Mouse (Mus musculus) MEL (cell line): Measurements from ENCODE around the gene Slco3a1. TPM values are rescaled to one million over a fixed set of nuclear protein-coding genes. Genes with fewer than 3 reads are reported as not detected.

Source experiments
- DNase-seq: peaks from one replicate; pipeline ENCODE4 v3.0.0; 2011; ENCODE audit warnings: low read depth, low spot score
- H3K27ac ChIP-seq: 2 replicates; pipeline ENCODE4 v1.5.1; 2012; ENCODE audit warnings: low read depth, mild to moderate bottlenecking, control low read depth, low read length, moderate library complexity; ENCODE audit not compliant: control insufficient read depth
- H3K27me3 ChIP-seq, 2 experiments: fragments of 150-350 bp in 1 of 2; sonication (generic) in 1 of 2; 2 replicates each; pipeline ENCODE4 v1.6.1; 2012; ENCODE audit warnings: low read length in 2 of 2, mild to moderate bottlenecking in 2 of 2, improper control_type of control experiment in 1 of 2, moderate library complexity in 1 of 2; ENCODE audit not compliant: insufficient read depth in 2 of 2, control insufficient read depth in 1 of 2
- H3K36me3 ChIP-seq, 2 experiments: 2 replicates each; pipeline ENCODE4 v1.6.1; 2012 to 2014; ENCODE audit warnings: low read length in 2 of 2, improper control_type of control experiment in 1 of 2, inconsistent platforms in 1 of 2, mild to moderate bottlenecking in 1 of 2; ENCODE audit not compliant: insufficient read depth in 2 of 2, control insufficient read depth in 1 of 2
- H3K4me1 ChIP-seq, 2 experiments: fragments of 150-350 bp in 1 of 2; sonication (generic) in 1 of 2; 2 replicates each; pipeline ENCODE4 v1.6.1; 2012; ENCODE audit warnings: low read length in 2 of 2, improper control_type of control experiment in 1 of 2, mild to moderate bottlenecking in 1 of 2; ENCODE audit not compliant: insufficient read depth in 2 of 2, control insufficient read depth in 1 of 2
- H3K4me3 ChIP-seq, 2 experiments: fragments of 150-350 bp in 1 of 2; sonication (generic) in 1 of 2; 2 replicates each; pipeline ENCODE4 v1.5.1; 2012; ENCODE audit warnings: low read depth in 2 of 2, low read length in 2 of 2, mild to moderate bottlenecking in 2 of 2, moderate library complexity in 2 of 2, control low read depth in 1 of 2, improper control_type of control experiment in 1 of 2; ENCODE audit not compliant: control insufficient read depth in 1 of 2, insufficient read depth in 1 of 2
- H3K79me2 ChIP-seq: 2 replicates; pipeline ENCODE4 v1.6.1; 2012; ENCODE audit warnings: mild to moderate bottlenecking, low read length, moderate library complexity; ENCODE audit not compliant: control insufficient read depth, poor library complexity, insufficient read depth
- H3K9ac ChIP-seq: 2 replicates; pipeline ENCODE4 v1.6.1; 2012; ENCODE audit warnings: low read depth, mild to moderate bottlenecking, control low read depth, low read length, moderate library complexity; ENCODE audit not compliant: control insufficient read depth, poor library complexity, severe bottlenecking
- H3K9me3 ChIP-seq: fragments of 150-350 bp; sonication (generic); replicated peaks from 2 replicates; pipeline ENCODE4 v1.6.1; 2012; ENCODE audit warnings: mild to moderate bottlenecking, low read length, improper control_type of control experiment, moderate library complexity; ENCODE audit not compliant: insufficient read depth
- CHD1 ChIP-seq: IDR thresholded peaks from 2 replicates; pipeline ENCODE4 v1.6.1; 2012; ENCODE audit warnings: low read depth, mild to moderate bottlenecking, inconsistent platforms, low read length, improper control_type of control experiment
- E2F4 ChIP-seq: IDR thresholded peaks from 2 replicates; pipeline ENCODE4 v1.6.1; 2011; ENCODE audit warnings: low read depth, low read length, improper control_type of control experiment, borderline replicate concordance
- EP300 ChIP-seq, 2 experiments: IDR thresholded peaks; 2 replicates each; pipeline ENCODE4 v1.6.1; 2011; ENCODE audit warnings: improper control_type of control experiment in 2 of 2, low read length in 2 of 2, low read depth in 1 of 2, mild to moderate bottlenecking in 1 of 2
- ETS1 ChIP-seq: IDR thresholded peaks from 2 replicates; pipeline ENCODE4 v1.6.1; 2012; ENCODE audit warnings: low read depth, mild to moderate bottlenecking, inconsistent platforms, low read length, improper control_type of control experiment, moderate library complexity
- GABPA ChIP-seq: IDR thresholded peaks from 2 replicates; pipeline ENCODE4 v1.6.1; 2012; ENCODE audit warnings: low read depth, mild to moderate bottlenecking, inconsistent platforms, low read length, improper control_type of control experiment, moderate library complexity
- HCFC1 ChIP-seq: IDR thresholded peaks from 2 replicates; pipeline ENCODE4 v1.6.1; 2012; ENCODE audit warnings: low read depth, mild to moderate bottlenecking, inconsistent platforms, low read length, improper control_type of control experiment, moderate library complexity
- JUND ChIP-seq: IDR thresholded peaks from 2 replicates; pipeline ENCODE4 v1.6.1; 2011; ENCODE audit warnings: low read depth, mild to moderate bottlenecking, improper control_type of control experiment, low read length
- MEF2A ChIP-seq: IDR thresholded peaks from 2 replicates; pipeline ENCODE4 v1.6.1; 2014; ENCODE audit warnings: low read depth, mild to moderate bottlenecking, inconsistent platforms, low read length, improper control_type of control experiment; ENCODE audit not compliant: poor library complexity, insufficient replicate concordance, severe bottlenecking; ENCODE audit errors: extremely low read depth
- MYB ChIP-seq: IDR thresholded peaks from 2 replicates; pipeline ENCODE4 v1.6.1; 2011; ENCODE audit warnings: mild to moderate bottlenecking, low read depth, low read length, improper control_type of control experiment
- NELFE ChIP-seq: IDR thresholded peaks from 2 replicates; pipeline ENCODE4 v1.6.1; 2011; ENCODE audit warnings: low read depth, low read length, improper control_type of control experiment
- POLR2AphosphoS2 ChIP-seq: IDR thresholded peaks from 2 replicates; pipeline ENCODE4 v1.6.1; 2011; ENCODE audit warnings: low read length, improper control_type of control experiment
- RAD21 ChIP-seq: IDR thresholded peaks from 2 replicates; pipeline ENCODE4 v1.6.1; 2011; ENCODE audit warnings: mild to moderate bottlenecking, low read depth, low read length, improper control_type of control experiment
- RCOR1 ChIP-seq: IDR thresholded peaks from 2 replicates; pipeline ENCODE4 v1.6.1; 2012; ENCODE audit warnings: low read depth, mild to moderate bottlenecking, inconsistent platforms, low read length, improper control_type of control experiment
- UBTF ChIP-seq: IDR thresholded peaks from 2 replicates; pipeline ENCODE4 v1.6.1; 2012; ENCODE audit warnings: low read depth, mild to moderate bottlenecking, inconsistent platforms, low read length, improper control_type of control experiment, moderate library complexity, borderline replicate concordance; ENCODE audit not compliant: insufficient read depth
- ZC3H11A ChIP-seq: IDR thresholded peaks from 2 replicates; pipeline ENCODE4 v1.6.1; 2012; ENCODE audit warnings: low read depth, mild to moderate bottlenecking, inconsistent platforms, low read length, improper control_type of control experiment
- ZMIZ1 ChIP-seq: IDR thresholded peaks from 2 replicates; pipeline ENCODE4 v1.6.1; 2012; ENCODE audit warnings: low read depth, mild to moderate bottlenecking, inconsistent platforms, low read length, improper control_type of control experiment, moderate library complexity
- ZNF384 ChIP-seq: IDR thresholded peaks from 2 replicates; pipeline ENCODE4 v1.6.1; 2012; ENCODE audit warnings: low read depth, mild to moderate bottlenecking, inconsistent platforms, low read length, improper control_type of control experiment
- polyA plus RNA-seq, 2 experiments: library from polyadenylated mRNA; stranded (reverse) in 1 of 2; unstranded in 1 of 2; fragments of >175 nt in 1 of 2; fragments of >200 nt in 1 of 2; gene quantifications; 2 replicates each; pipeline versions ENCODE4 v1.2.1 to v1.2.4; 2012; ENCODE audit warnings: low replicate concordance in 2 of 2, low read depth in 1 of 2; ENCODE audit not compliant: insufficient read length in 2 of 2, insufficient read depth in 1 of 2, missing spikeins in 1 of 2
- total RNA-seq: library from RNA; depleted of rRNA; stranded (reverse); fragments of 300-350 nt; gene quantifications from 2 replicates; pipeline ENCODE4 v1.2.3, GENCODE M21; 2012

The Slco3a1 gene
- total and polyA plus RNA-seq, 3 experiments, result 17.6 to 20.9 TPM; not detected in 1

- H3K9ac ChIP-seq, result no peak overlapping the region
- H3K9me3 ChIP-seq, result no peaks in the 10 kb centered on the region
- H3K27ac ChIP-seq, result no peak overlapping the region
- H3K79me2 ChIP-seq, result no peaks in the 10 kb centered on the region
- H3K4me3 ChIP-seq, result no peak overlapping the region
- no peaks in the 10 kb centered on the region for H3K4me1 ChIP-seq
- no peaks in the 10 kb centered on the region for H3K27me3 ChIP-seq
- no peaks in the 10 kb centered on the region for H3K36me3 ChIP-seq
- TF ChIP-seq NELFE (no peak), UBTF (no peak), HCFC1 (no peak), MYB (no peak)
- no peak for DNase-seq
Observed at GRCm38 (mm10) chr7:74286531-74286930, 268.0 kb downstream of the Slco3a1 start.

DNA sequence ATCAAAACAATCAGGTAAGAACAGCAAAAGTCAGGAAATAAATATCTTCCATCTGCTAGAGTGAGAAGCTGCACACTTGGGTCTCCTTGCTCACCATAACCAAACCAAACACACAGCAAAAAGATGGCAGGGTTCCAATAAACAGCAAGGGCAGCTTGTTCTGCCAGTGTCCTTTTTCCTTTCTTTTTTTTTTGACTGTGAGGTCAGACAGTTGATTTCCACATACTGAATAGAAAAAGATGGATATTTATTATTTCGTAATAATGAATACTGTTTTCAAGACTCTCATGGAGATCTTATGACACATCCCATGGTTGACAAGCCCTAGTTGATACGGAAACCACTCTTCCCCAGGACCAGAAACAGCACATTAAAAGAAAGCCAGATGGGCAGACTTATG is 274.2 kb downstream of the Slco3a1 start:
- Histone ChIP-seq H3K9ac (no peak overlapping the region), H3K27me3 (no peaks in the 10 kb centered on the region), H3K79me2 (no peaks in the 10 kb centered on the region), H3K36me3 (no peaks in the 10 kb centered on the region), H3K27ac (no peak overlapping the region), H3K9me3 (no peaks in the 10 kb centered on the region), H3K4me3 (no peak overlapping the region), H3K4me1 (no peaks in the 10 kb centered on the region)
- no peak for DNase-seq
- TF ChIP-seq ZMIZ1 (no peak), JUND (no peak), ZC3H11A (no peak), ETS1 (no peak), RCOR1 (no peak), GABPA (no peak), ZNF384 (no peak), CHD1 (no peak), HCFC1 (no peak), E2F4 (no peak), EP300 (IDR thresholded peaks at IDR 0.05; ENCODE audit: low read depth in 1 of 2, low read length in 2 of 2) (no peak), MEF2A (no peak), MYB (no peak), POLR2AphosphoS2 (no peak), RAD21 (no peak)
